Mouse (Mus musculus): ENCODE measurements around the gene Wwox. TPM values are rescaled to one million over a fixed set of nuclear protein-coding genes. Genes with fewer than 3 reads are reported as not detected.

The Wwox gene
- total RNA-seq, 1 experiment, result 12.5 TPM

GRCm38 (mm10) chr8:114801428-114802134 lies 362.1 kb downstream of the Wwox start:
- in situ Hi-C loops (cut with MboI; ENCODE audit: low sequenced_read_pairs in 2 of 2, unreplicated experiment in 2 of 2), result no loop called here
- 0 out of 4 replicates have a peak, but pooled peaks cover 0 to 3% of the 10 kb centered on the region in 2 experiments for H3K4me1 ChIP-seq (ENCODE audit: control insufficient read depth in 2 of 2, insufficient read depth in 2 of 2, low read length in 2 of 2, poor library complexity in 1 of 2)
- no peak overlapping the region for H3K9ac ChIP-seq (ENCODE audit: insufficient read depth, low read depth, low read length, poor library complexity, severe bottlenecking)
- H3K27ac ChIP-seq (ENCODE audit: insufficient read depth, low read depth, low read length, poor library complexity, severe bottlenecking), result no peak overlapping the region
- TF ChIP-seq MAFK (IDR thresholded peaks at IDR 0.05; ENCODE audit: insufficient read depth, low read depth, low read length) (no peak), CHD2 (IDR thresholded peaks at IDR 0.05; ENCODE audit: low read depth, low read length) (no peak), ZNF384 (IDR thresholded peaks at IDR 0.05; ENCODE audit: low read depth, low read length) (no peak), ZC3H11A (IDR thresholded peaks at IDR 0.05; ENCODE audit: borderline replicate concordance, low read depth, low read length) (no peak), HCFC1 (IDR thresholded peaks at IDR 0.05; ENCODE audit: borderline replicate concordance, insufficient read depth, low read length) (no peak)
- H3K9me3 ChIP-seq (ENCODE audit: control insufficient read depth, insufficient read depth, low read depth, low read length), result no peaks in the 10 kb centered on the region
- no peak for DNase-seq (ENCODE audit: low read depth, low spot score)
- H3K36me3 ChIP-seq (ENCODE audit: control insufficient read depth, insufficient read depth, low read length, poor library complexity, severe bottlenecking), result no peaks in the 10 kb centered on the region
- no peak overlapping the region for H3K4me3 ChIP-seq (ENCODE audit: insufficient read depth in 1 of 2, low read depth in 1 of 2, low read length in 2 of 2, poor library complexity in 1 of 2, severe bottlenecking in 1 of 2)

- in situ Hi-C loops (cut with MboI; ENCODE audit: low sequenced_read_pairs in 2 of 2, unreplicated experiment in 2 of 2), result no loop called here
Measured at GRCm38 (mm10) chr8:114803113-114803512, 363.7 kb downstream of the Wwox start.

GRCm38 (mm10) chr8:114806826-114807420 lies 367.5 kb downstream of the Wwox start:
- Histone ChIP-seq H3K36me3 (ENCODE audit: control insufficient read depth, insufficient read depth, low read length, poor library complexity, severe bottlenecking) (no peaks in the 10 kb centered on the region), H3K9me3 (ENCODE audit: control insufficient read depth, insufficient read depth, low read depth, low read length) (no peaks in the 10 kb centered on the region), H3K4me1 (ENCODE audit: control insufficient read depth in 2 of 2, insufficient read depth in 2 of 2, low read length in 2 of 2, poor library complexity in 1 of 2) (peaks cover 2 to 3% of the 10 kb centered on the region in 2 experiments; a peak in 2 of 4 replicates), H3K27ac (ENCODE audit: insufficient read depth, low read depth, low read length, poor library complexity, severe bottlenecking) (no peak overlapping the region), H3K4me3 (ENCODE audit: insufficient read depth in 1 of 2, low read depth in 1 of 2, low read length in 2 of 2, poor library complexity in 1 of 2, severe bottlenecking in 1 of 2) (no peak overlapping the region), H3K9ac (ENCODE audit: insufficient read depth, low read depth, low read length, poor library complexity, severe bottlenecking) (no peak overlapping the region)
- in situ Hi-C loops (cut with MboI; ENCODE audit: low sequenced_read_pairs in 2 of 2, unreplicated experiment in 2 of 2), result no loop called here
- TF ChIP-seq CHD2 (IDR thresholded peaks at IDR 0.05; ENCODE audit: low read depth, low read length) (no peak), HCFC1 (IDR thresholded peaks at IDR 0.05; ENCODE audit: borderline replicate concordance, insufficient read depth, low read length) (no peak), MAFK (IDR thresholded peaks at IDR 0.05; ENCODE audit: insufficient read depth, low read depth, low read length) (no peak), ZNF384 (IDR thresholded peaks at IDR 0.05; ENCODE audit: low read depth, low read length) (no peak)
- DNase-seq (ENCODE audit: low read depth, low spot score), result no peak

More at GRCm38 (mm10) chr8:114803113-114803512, 363.7 kb downstream of the Wwox start:
- Histone ChIP-seq H3K4me3 (ENCODE audit: insufficient read depth in 1 of 2, low read depth in 1 of 2, low read length in 2 of 2, poor library complexity in 1 of 2, severe bottlenecking in 1 of 2) (no peak overlapping the region), H3K27ac (ENCODE audit: insufficient read depth, low read depth, low read length, poor library complexity, severe bottlenecking) (no peak overlapping the region), H3K9ac (ENCODE audit: insufficient read depth, low read depth, low read length, poor library complexity, severe bottlenecking) (no peak overlapping the region), H3K4me1 (ENCODE audit: control insufficient read depth in 2 of 2, insufficient read depth in 2 of 2, low read length in 2 of 2, poor library complexity in 1 of 2) (peaks cover 3 to 5% of the 10 kb centered on the region in 2 experiments; a peak in 2 of 4 replicates), H3K9me3 (ENCODE audit: control insufficient read depth, insufficient read depth, low read depth, low read length) (no peaks in the 10 kb centered on the region), H3K36me3 (ENCODE audit: control insufficient read depth, insufficient read depth, low read length, poor library complexity, severe bottlenecking) (no peaks in the 10 kb centered on the region)
- TF ChIP-seq ZC3H11A (IDR thresholded peaks at IDR 0.05; ENCODE audit: borderline replicate concordance, low read depth, low read length), result no peak
- TF ChIP-seq MAFK (IDR thresholded peaks at IDR 0.05; ENCODE audit: insufficient read depth, low read depth, low read length), result no peak
- TF ChIP-seq CHD2 (IDR thresholded peaks at IDR 0.05; ENCODE audit: low read depth, low read length), result no peak
- TF ChIP-seq ZNF384 (IDR thresholded peaks at IDR 0.05; ENCODE audit: low read depth, low read length), result no peak
- no peak for TF ChIP-seq HCFC1 (IDR thresholded peaks at IDR 0.05; ENCODE audit: borderline replicate concordance, insufficient read depth, low read length)
- DNase-seq (ENCODE audit: low read depth, low spot score), result no peak

DNA sequence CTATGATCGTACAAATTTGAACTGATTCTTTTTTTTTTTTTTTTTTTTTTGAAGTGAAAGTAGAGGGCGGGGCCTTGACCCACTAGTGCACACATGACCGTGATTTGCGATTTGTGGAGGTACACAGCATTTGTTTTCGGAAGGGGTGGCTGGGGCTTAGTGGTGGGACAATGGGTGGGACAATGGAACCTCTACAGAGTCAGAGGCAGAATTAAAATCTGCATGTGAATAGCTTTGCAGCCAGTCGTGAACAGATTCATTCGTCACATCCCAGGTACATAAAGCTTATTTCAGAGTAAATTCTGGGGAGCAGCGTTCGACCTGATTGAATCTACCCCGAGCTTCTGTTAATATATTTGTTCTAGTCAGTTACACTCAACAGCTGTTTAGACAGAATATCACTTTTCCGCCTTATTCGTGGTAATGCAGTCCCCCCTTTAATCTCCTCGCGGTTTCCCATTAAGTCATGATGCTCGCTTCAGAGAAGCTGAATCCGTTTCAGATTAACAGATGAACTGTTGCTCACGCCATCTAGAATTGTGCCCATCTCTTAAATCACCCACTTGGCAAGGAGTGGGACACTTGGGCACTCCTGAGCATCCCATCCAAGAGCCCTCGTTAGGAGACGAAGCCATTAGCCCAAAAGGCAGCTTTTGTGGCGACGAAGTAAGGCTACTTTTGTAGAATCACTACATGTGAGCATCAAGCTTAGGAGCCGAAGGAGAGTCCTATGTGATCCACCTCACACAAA lies 368.4 kb downstream of the Wwox start:
- Histone ChIP-seq H3K27ac (ENCODE audit: insufficient read depth, low read depth, low read length, poor library complexity, severe bottlenecking) (no peak overlapping the region), H3K4me1 (ENCODE audit: control insufficient read depth in 2 of 2, insufficient read depth in 2 of 2, low read length in 2 of 2, poor library complexity in 1 of 2) (peaks cover 2 to 3% of the 10 kb centered on the region in 2 experiments; a peak in 2 of 4 replicates), H3K36me3 (ENCODE audit: control insufficient read depth, insufficient read depth, low read length, poor library complexity, severe bottlenecking) (no peaks in the 10 kb centered on the region), H3K9me3 (ENCODE audit: control insufficient read depth, insufficient read depth, low read depth, low read length) (no peaks in the 10 kb centered on the region), H3K9ac (ENCODE audit: insufficient read depth, low read depth, low read length, poor library complexity, severe bottlenecking) (no peak overlapping the region), H3K4me3 (ENCODE audit: insufficient read depth in 1 of 2, low read depth in 1 of 2, low read length in 2 of 2, poor library complexity in 1 of 2, severe bottlenecking in 1 of 2) (no peak overlapping the region)
- DNase-seq (ENCODE audit: low read depth, low spot score), result no peak
- TF ChIP-seq ZNF384 (IDR thresholded peaks at IDR 0.05; ENCODE audit: low read depth, low read length), result 0 out of 2 replicates have a peak, but pooled peaks have one; percentile 81
- TF ChIP-seq ZC3H11A (IDR thresholded peaks at IDR 0.05; ENCODE audit: borderline replicate concordance, low read depth, low read length), result no peak
- in situ Hi-C loops (cut with MboI; ENCODE audit: low sequenced_read_pairs in 2 of 2, unreplicated experiment in 2 of 2), result no loop called here

Data from ES-E14 (cell line).